Mouse (Mus musculus) liver, postnatal 0 days (tissue): ENCODE results near the gene Prpf8. TPM values are rescaled to one million over a fixed set of nuclear protein-coding genes. Genes with fewer than 3 reads are reported as not detected.
A peak's percentile ranks its signal among the peaks of the same experiment; 100 is the strongest.

ENCODE experiments used
- ATAC-seq: fragments of 200-750 bp; cut with Nextera tagmentation; 2 replicates; pipeline ENCODE4 v1.8.0; 2017; ENCODE audit warnings: mild to moderate bottlenecking, moderate library complexity
- DNase-seq: peaks from one replicate; pipeline ENCODE4 v3.0.0-alpha.2; 2016
- H3K27ac ChIP-seq: fragments of 300-500 bp; sonication (generic); 2 replicates; pipeline ENCODE4 v1.5.1; 2014; ENCODE audit warnings: antibody characterized with exemption, moderate library complexity, mild to moderate bottlenecking, low read depth
- H3K27me3 ChIP-seq: fragments of 300-500 bp; sonication (generic); 2 replicates; pipeline ENCODE4 v1.6.1; 2014; ENCODE audit warnings: low read length, control low read depth, mixed read lengths; ENCODE audit not compliant: insufficient read depth
- H3K36me3 ChIP-seq: fragments of 300-500 bp; sonication (generic); replicated peaks from 2 replicates; pipeline ENCODE4 v1.6.1; 2014; ENCODE audit warnings: mild to moderate bottlenecking, control low read depth, low read length, moderate library complexity, mixed read lengths; ENCODE audit not compliant: insufficient read depth
- H3K4me1 ChIP-seq: fragments of 300-500 bp; sonication (generic); 2 replicates; pipeline ENCODE4 v1.6.1; 2014; ENCODE audit warnings: antibody characterized with exemption, mild to moderate bottlenecking, control low read depth; ENCODE audit not compliant: insufficient read depth
- H3K4me2 ChIP-seq: fragments of 300-500 bp; sonication (generic); 2 replicates; pipeline ENCODE4 v1.6.1; 2014; ENCODE audit warnings: low read depth, mild to moderate bottlenecking, low read length, moderate library complexity, mixed read lengths
- H3K4me3 ChIP-seq: fragments of 300-500 bp; sonication (generic); 2 replicates; pipeline ENCODE4 v1.5.1; 2014; ENCODE audit warnings: low read depth, low read length
- H3K9ac ChIP-seq: fragments of 300-500 bp; sonication (generic); replicated peaks from 2 replicates; pipeline ENCODE4 v1.6.1; 2014; ENCODE audit warnings: mild to moderate bottlenecking, moderate library complexity
- H3K9me3 ChIP-seq: fragments of 300-500 bp; sonication (generic); 2 replicates; pipeline ENCODE4 v1.6.1; 2016; ENCODE audit warnings: mild to moderate bottlenecking, control low read depth, low read length, mixed read lengths
- CTCF ChIP-seq: sonication (generic); IDR thresholded peaks from 2 replicates; pipeline ENCODE4 v1.5.1; 2016; ENCODE audit warnings: antibody characterized with exemption, low read depth
- EP300 ChIP-seq: IDR thresholded peaks from 2 replicates; pipeline ENCODE4 v1.6.1; 2016; ENCODE audit warnings: antibody characterized with exemption, low read depth, mild to moderate bottlenecking
- WGBS: fragments of 180-500 bp; shearing (Covaris S2); extraction: QIAGEN DNeasy Blood & Tissue Kit; methylation state at CpG from one replicate; pipeline ENCODE4 v1.1.7; 2014; ENCODE audit not compliant: insufficient replicate concordance; 5-methylcytosine and 5-hydroxymethylcytosine counted together
- polyA plus RNA-seq: library from polyadenylated mRNA; unstranded; fragments of >200 nt; fragmentation: Nextera tagmentation; extraction: Ambion mirVana; gene quantifications from 2 replicates; pipeline ENCODE4 v1.2.1, GENCODE M21; 2015

Gene Prpf8
- polyA plus RNA-seq, 1 experiment from 2014 or later: 13.9 TPM

- H3K9me3 ChIP-seq: no peaks in the 10 kb centered on the region
- H3K27ac ChIP-seq: peak overlapping the region; percentile 90
- no peaks in the 10 kb centered on the region for H3K27me3 ChIP-seq
- WGBS: 8% methylated on average over 36 of the region's 38 CpGs
- peak overlapping the region; percentile 61 for H3K4me3 ChIP-seq
- peak; percentile 13; the same call in 1 of the 2 replicates for ATAC-seq
- no peak for TF ChIP-seq CTCF
- TF ChIP-seq EP300: no peak
- H3K36me3 ChIP-seq: no peaks in the 10 kb centered on the region; the same call in 1 of the 2 replicates
- peak overlapping the region; percentile 94 for H3K4me2 ChIP-seq
- DNase-seq: peak; percentile 42
- H3K4me1 ChIP-seq: peaks cover 17% of the 10 kb centered on the region
- H3K9ac ChIP-seq: peak overlapping the region; percentile 73
These were observed 46.0 kb downstream of the Prpf8 start for GRCm38 (mm10) chr11:75532340-75533277.

DNA sequence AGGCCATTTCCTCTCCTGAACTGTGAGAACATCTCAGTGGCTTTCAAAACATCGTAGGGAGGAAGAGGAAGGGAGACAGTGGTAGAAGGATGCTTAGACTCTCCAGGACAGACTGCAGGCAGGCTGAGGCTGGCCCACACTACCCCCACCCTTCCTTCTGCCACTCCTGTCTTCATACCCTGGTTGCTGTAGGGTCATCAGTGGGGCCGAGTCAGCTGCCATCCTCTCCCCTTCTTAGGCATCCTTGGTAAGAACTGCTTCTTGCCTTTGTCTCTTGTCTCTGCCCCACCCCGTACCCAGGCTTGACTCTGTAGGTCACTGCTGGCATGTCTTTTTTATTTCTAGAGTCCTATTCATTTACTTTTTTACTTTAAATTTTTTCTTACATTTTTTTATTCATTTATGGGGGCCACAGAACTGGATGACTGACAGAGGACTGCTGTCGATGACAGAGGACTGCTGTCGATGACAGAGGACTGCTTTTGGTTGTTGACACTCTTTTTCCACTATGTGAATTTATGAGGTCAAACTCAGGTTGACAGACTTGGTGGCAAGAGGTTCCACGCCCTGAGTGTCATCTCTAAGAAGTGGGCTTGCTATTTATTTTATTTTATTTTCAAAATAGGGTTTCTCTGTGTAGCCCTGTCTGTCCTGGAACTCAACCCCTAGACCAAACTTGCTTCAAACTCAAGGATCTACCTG is 46.8 kb downstream of the Prpf8 start:
- no peaks in the 10 kb centered on the region for H3K27me3 ChIP-seq
- H3K9ac ChIP-seq: peak overlapping the region; percentile 28; the same call in 1 of the 2 replicates
- DNase-seq (no peak), ATAC-seq (no peak)
- H3K4me2 ChIP-seq: peak overlapping the region; percentile 94
- no peaks in the 10 kb centered on the region for H3K9me3 ChIP-seq
- 50% methylated on average over 6 of the region's 6 CpGs for WGBS
- TF ChIP-seq CTCF (no peak), EP300 (no peak)
- H3K4me3 ChIP-seq: peak overlapping the region; percentile 61
- no peaks in the 10 kb centered on the region; the same call in 1 of the 2 replicates for H3K36me3 ChIP-seq
- peak overlapping the region; percentile 85 for H3K27ac ChIP-seq
- H3K4me1 ChIP-seq: peaks cover 21% of the 10 kb centered on the region

DNA sequence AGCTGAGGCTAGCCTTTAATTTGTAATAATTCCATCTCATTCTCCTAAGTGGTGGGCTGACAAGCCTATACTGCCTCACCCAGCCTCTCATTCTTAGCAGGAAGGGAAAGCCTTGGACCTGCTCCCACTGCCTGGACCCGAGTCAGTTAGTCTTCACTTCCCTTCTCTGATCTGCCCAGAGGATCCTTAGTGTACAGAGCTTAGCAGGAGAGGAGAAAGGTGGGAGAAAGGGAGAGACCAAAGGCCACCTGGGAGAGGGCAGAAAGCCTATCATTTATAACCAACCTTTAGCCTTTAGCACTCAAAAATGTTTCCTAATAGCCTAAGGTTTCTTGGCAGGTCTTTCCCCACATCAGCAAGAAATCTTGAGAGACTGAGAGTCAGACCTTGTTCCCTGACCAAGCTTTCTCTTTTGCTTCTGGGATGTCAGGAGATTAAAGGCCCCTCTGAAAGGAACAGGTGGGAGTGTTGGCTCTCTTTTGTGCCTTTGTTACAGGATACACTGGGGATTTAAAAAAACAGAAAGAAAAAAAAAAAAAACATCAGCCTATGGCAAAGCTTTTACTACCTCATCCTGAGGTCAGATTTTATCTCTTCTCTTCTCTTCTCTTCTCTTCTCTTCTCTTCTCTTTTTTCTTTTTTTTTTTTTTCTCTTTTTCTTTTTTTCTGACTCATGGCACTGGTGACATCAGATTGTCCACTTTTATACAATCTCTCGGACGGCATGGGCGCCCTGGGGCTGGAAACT is 47.8 kb downstream of the Prpf8 start:
- Histone ChIP-seq H3K4me3 (no peak overlapping the region), H3K9ac (no peak overlapping the region), H3K4me1 (peaks cover 21% of the 10 kb centered on the region), H3K27ac (peak overlapping the region; percentile 23; the same call in 1 of the 2 replicates), H3K27me3 (no peaks in the 10 kb centered on the region), H3K36me3 (no peaks in the 10 kb centered on the region; the same call in 1 of the 2 replicates), H3K4me2 (peak overlapping the region; percentile 94; the same call in 1 of the 2 replicates), H3K9me3 (no peaks in the 10 kb centered on the region)
- DNase-seq: no peak
- ATAC-seq: no peak
- TF ChIP-seq CTCF: no peak
- no peak for TF ChIP-seq EP300
- 45% methylated on average over 4 of the region's 4 CpGs for WGBS

- WGBS: 40% methylated on average over 13 of the region's 13 CpGs
- DNase-seq (no peak), ATAC-seq (no peak)
- Histone ChIP-seq H3K9ac (no peak overlapping the region), H3K27ac (no peak overlapping the region), H3K4me1 (peaks cover 23% of the 10 kb centered on the region), H3K4me2 (peak overlapping the region; percentile 23; the same call in 1 of the 2 replicates), H3K9me3 (no peaks in the 10 kb centered on the region), H3K36me3 (no peaks in the 10 kb centered on the region; the same call in 1 of the 2 replicates), H3K4me3 (no peak overlapping the region), H3K27me3 (no peaks in the 10 kb centered on the region)
- peak; percentile 3; the same call in 1 of the 2 replicates for TF ChIP-seq EP300
- no peak for TF ChIP-seq CTCF
These were observed 48.6 kb downstream of the Prpf8 start for GRCm38 (mm10) chr11:75535106-75535795.

GRCm38 (mm10) chr11:75536255-75537024 is 49.8 kb downstream of the Prpf8 start:
- no peak for TF ChIP-seq CTCF
- TF ChIP-seq EP300: no peak
- Histone ChIP-seq H3K9ac (no peak overlapping the region), H3K9me3 (no peaks in the 10 kb centered on the region), H3K27ac (no peak overlapping the region), H3K36me3 (no peaks in the 10 kb centered on the region; the same call in 1 of the 2 replicates), H3K4me1 (peaks cover 28% of the 10 kb centered on the region), H3K27me3 (no peaks in the 10 kb centered on the region), H3K4me2 (no peak overlapping the region), H3K4me3 (no peak overlapping the region)
- no peak for DNase-seq
- WGBS: 88% methylated on average over 12 of the region's 12 CpGs
- no peak for ATAC-seq
